Mouse (Mus musculus) cerebellum, adult 2 months (tissue): ENCODE results near the gene Nanog. TPM values are rescaled to one million over a fixed set of nuclear protein-coding genes. Genes with fewer than 3 reads are reported as not detected.

Source experiments
- DNase-seq, 2 experiments: peaks; one replicate each; pipeline ENCODE4 v3.0.0; 2021
- H3K27ac ChIP-seq: fragments of 200-500 bp; 2 replicates; pipeline ENCODE4 v1.5.1; 2012; ENCODE audit warnings: low read length, control low read depth, inconsistent platforms; ENCODE audit not compliant: insufficient read depth
- H3K27me3 ChIP-seq: fragments of 200-500 bp; 2 replicates; pipeline ENCODE4 v1.6.1; 2012; ENCODE audit warnings: inconsistent platforms, mild to moderate bottlenecking, low read length, moderate library complexity; ENCODE audit not compliant: control insufficient read depth, insufficient read depth
- H3K4me1 ChIP-seq: fragments of 200-500 bp; 2 replicates; pipeline ENCODE4 v1.6.1; 2011; ENCODE audit warnings: low read length; ENCODE audit not compliant: control insufficient read depth, insufficient read depth
- H3K4me3 ChIP-seq: fragments of 200-500 bp; replicated peaks from 2 replicates; pipeline ENCODE3; 2011; ENCODE audit warnings: mild to moderate bottlenecking, low read depth, low read length, control low read depth; ENCODE audit not compliant: insufficient read depth
- CTCF ChIP-seq: fragments of 200-500 bp; IDR thresholded peaks from 2 replicates; pipeline ENCODE4 v1.5.1; 2011; ENCODE audit warnings: low read depth, mild to moderate bottlenecking, control low read depth, low read length, moderate library complexity, borderline replicate concordance; ENCODE audit not compliant: insufficient read depth
- POLR2A ChIP-seq: fragments of 200-500 bp; IDR thresholded peaks from 2 replicates; pipeline ENCODE4 v1.6.1; 2011; ENCODE audit warnings: low read length, control low read depth, borderline replicate concordance; ENCODE audit not compliant: insufficient read depth
- WGBS: fragments of 180-500 bp; shearing (Covaris S2); methylation state at CpG from one replicate; pipeline ENCODE4 v1.1.7; 2018; 5-methylcytosine and 5-hydroxymethylcytosine counted together
- polyA plus RNA-seq: library from polyadenylated mRNA; depleted of rRNA; stranded (reverse); fragments of >200 nt; gene quantifications from 2 replicates; pipeline ENCODE4 v1.2.3, GENCODE M21; 2012; rRNA removed

Gene Nanog
- polyA plus RNA-seq, 1 experiment = 0.07 TPM

DNA sequence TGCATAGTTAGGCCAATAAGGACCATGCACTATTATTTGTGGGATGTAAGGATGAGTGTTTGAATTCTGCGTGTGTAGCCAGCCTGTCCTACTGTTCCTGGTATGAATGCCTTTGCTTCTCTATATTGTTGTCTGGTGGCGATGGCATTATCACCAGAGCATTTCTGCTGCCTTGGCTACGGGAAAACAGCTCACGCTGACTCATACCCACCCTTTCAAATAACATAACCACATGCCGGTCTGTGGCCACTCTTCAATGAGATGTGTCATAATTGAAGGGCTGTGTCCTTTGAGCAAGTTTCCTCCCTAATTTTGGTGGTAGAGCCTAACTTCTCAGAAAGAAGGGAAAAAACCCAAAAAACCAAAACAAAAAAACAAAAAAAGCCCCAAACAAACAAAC, 51.4 kb downstream of the Nanog start:
- H3K27me3 ChIP-seq = no peaks in the 10 kb centered on the region
- peaks cover under 1% of the 10 kb centered on the region; the same call in 1 of the 2 replicates for H3K4me1 ChIP-seq
- DNase-seq = no peak
- H3K4me3 ChIP-seq = no peak overlapping the region
- H3K27ac ChIP-seq = no peak overlapping the region
- 57% methylated on average over 5 of the region's 5 CpGs for WGBS
- TF ChIP-seq CTCF = no peak
- no peak for TF ChIP-seq POLR2A

DNA sequence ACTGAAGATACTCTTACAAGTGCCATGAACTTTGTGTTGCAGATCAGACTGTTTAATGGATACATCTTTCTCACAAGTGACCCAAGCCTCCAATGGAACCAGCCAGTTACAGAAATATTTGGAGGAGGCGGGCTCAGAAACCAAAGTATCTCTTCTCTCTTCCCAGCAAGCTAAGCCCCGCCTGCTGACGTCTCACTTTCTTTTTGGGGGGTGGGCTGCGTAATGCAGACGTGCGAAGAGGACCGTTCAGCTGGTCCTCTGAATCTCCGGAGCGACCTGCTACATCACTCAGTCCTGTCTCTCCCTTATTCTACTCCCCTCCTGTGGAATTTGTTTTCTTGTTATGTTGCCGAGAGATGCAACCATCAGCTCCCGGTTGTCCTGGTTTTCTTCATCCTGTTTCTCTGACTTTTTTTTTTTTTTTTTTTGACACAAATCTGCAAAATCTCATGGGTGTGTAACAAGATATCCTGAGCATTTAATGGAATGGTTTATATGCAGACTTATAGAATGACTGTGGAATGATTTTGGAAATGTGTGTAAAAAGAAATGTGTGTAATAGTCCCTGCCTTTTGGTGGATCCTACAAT, 53.8 kb downstream of the Nanog start:
- 1% methylated on average over 11 of the region's 11 CpGs for whole genome bisulfite sequencing
- Histone ChIP-seq H3K4me1 (peaks cover 2% of the 10 kb centered on the region; the same call in 1 of the 2 replicates), H3K27me3 (no peaks in the 10 kb centered on the region), H3K4me3 (peak overlapping the region; percentile 64), H3K27ac (peak overlapping the region; percentile 74; the same call in 1 of the 2 replicates)
- TF ChIP-seq POLR2A = peak; percentile 98
- no peak for TF ChIP-seq CTCF
- DNase-seq = peak; percentile 89 to 92

DNA sequence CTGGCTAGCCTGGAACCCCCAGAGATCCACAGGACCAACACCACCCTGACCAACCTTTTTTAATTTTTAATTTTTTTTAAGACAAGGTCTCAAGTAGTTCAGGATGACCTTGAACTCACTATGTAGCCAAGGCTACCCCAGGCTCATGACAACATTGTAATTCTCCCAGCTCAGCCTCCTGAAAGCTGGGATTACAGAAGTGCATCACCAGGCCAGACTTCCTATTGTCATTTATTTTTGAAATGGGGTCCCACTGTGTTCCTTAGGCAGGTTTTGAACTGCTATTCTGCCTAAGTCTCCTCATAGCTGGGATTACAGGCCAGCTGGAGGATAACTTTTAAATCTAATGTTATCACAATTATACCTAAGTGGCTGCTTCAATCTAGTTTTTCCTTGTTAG, 54.6 kb downstream of the Nanog start:
- no peaks in the 10 kb centered on the region for H3K27me3 ChIP-seq
- H3K4me3 ChIP-seq = peak overlapping the region; percentile 19
- H3K4me1 ChIP-seq = peaks cover 2% of the 10 kb centered on the region; the same call in 1 of the 2 replicates
- DNase-seq = no peak
- H3K27ac ChIP-seq = no peak overlapping the region
- TF ChIP-seq CTCF = no peak
- no peak for TF ChIP-seq POLR2A

DNA sequence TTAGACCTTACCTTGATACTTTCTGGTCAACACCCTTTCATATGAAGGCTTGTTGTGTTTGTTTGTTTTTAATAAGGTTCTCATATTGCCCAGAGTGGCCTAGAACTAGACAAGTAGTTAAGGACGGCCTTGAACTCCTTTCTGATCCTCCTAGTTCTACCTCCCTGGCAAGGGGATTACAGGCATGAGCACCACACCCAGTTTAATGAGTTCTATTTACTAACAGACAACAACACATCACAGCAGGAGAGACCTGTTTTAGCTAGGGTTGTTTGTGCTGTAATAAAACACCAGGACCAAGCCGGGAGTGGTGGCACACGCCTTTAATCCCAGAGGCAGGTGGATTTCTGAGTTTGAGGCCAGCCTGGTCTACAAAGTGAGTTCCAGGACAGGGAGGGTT, 55.2 kb downstream of the Nanog start:
- TF ChIP-seq POLR2A (no peak), CTCF (no peak)
- no peak for DNase-seq
- H3K27me3 ChIP-seq = no peaks in the 10 kb centered on the region
- no peak overlapping the region for H3K27ac ChIP-seq
- peaks cover 2% of the 10 kb centered on the region; the same call in 1 of the 2 replicates for H3K4me1 ChIP-seq
- H3K4me3 ChIP-seq = no peak overlapping the region
- WGBS = 95% methylated on average over 3 of the region's 3 CpGs

DNA sequence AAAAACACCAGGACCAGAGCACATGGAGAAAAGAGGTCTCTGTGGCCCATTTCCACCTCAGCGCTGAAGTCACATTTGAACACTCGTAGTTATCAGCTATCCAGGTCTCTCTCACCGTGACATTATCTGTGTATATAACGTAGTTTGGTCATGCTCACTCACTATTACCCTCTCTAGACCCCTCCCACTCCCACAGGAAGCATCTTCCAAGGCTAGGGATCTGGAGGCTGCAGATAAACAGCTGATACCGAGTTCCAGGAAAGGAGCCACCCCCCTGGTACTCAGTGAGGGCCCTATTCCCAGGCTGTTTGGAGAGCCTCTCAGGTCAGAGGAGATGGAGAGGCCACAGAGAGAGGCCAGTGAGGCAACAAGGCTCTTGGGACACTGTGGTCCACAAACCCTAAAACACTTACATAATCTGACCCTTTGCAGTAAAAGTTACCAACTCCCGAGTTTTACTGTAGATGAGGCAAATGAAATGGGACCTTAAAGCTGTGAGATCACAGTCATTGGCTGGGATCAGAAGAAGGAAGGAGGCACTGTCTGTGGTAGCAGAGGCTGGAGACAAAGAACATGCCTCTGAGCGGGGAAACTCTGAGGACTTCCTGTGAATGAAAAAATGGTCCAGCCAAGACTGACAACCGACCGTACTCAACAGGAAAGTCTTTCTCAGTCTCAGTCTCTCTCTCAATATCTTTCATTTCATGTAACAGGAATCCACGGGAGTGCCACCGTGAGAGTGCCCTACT, 55.8 kb downstream of the Nanog start:
- Histone ChIP-seq H3K27me3 (no peaks in the 10 kb centered on the region), H3K4me3 (no peak overlapping the region), H3K27ac (0 out of 2 replicates have a peak overlapping the region, but pooled peaks have one; percentile 33), H3K4me1 (peaks cover 7% of the 10 kb centered on the region; the same call in 1 of the 2 replicates)
- no peak for TF ChIP-seq CTCF
- no peak for TF ChIP-seq POLR2A
- WGBS = 81% methylated on average over 11 of the region's 11 CpGs
- no peak for DNase-seq

DNA sequence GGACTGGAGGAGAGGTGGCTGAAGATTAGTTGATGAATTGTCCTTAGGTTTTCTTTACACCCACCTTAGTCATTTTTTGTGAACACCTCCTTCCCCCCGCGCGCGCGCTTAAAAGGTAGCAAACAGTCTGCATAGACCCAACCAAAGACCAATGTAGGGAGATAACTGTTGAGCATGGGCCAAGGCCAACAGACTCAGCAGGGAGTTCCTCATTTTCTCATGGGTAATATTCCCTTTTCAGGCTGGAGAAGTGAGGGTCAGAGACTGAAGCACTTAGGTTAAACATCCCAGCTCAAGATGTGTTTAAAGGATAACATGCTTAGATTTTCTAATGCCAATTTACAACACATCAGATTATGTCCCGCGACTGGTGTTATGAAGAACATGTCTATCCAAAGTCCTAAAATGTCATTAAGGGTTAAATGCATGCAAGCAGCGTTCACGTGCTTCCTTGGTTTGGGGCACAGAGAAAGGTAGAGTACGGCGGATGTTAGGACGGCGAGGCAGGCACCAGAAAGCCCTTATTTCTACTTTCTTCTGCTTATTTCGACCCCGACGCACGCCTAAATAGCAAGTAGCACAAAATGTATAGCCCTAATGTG, 56.7 kb downstream of the Nanog start:
- peak overlapping the region; percentile 73 for H3K4me3 ChIP-seq
- TF ChIP-seq CTCF (no peak), POLR2A (no peak)
- peak overlapping the region; percentile 89 for H3K27ac ChIP-seq
- H3K27me3 ChIP-seq = no peaks in the 10 kb centered on the region
- DNase-seq = peak in 1 of 2 experiments; percentile 42
- peaks cover 13% of the 10 kb centered on the region; the same call in 1 of the 2 replicates for H3K4me1 ChIP-seq
- 35% methylated on average over 17 of the region's 17 CpGs for WGBS

Other genes starting within 250 kb of the Nanog start
- gene Rimklb, start 208.7 kb upstream of the Nanog start, polyA plus RNA-seq = 31.0 and 32.7 TPM in 2 replicates
- gene Mfap5, start 201.6 kb upstream of the Nanog start, polyA plus RNA-seq = 0.59 and 1.6 TPM in 2 replicates
- not detected in 2 replicates for gene Aicda, start 153.7 kb upstream of the Nanog start, polyA plus RNA-seq
- gene Apobec1, start 105.0 kb upstream of the Nanog start, polyA plus RNA-seq = 3.2 and 3.8 TPM in 2 replicates
- gene Gdf3, start 97.4 kb upstream of the Nanog start, polyA plus RNA-seq = 0.16 and 0.21 TPM in 2 replicates
- gene Dppa3, start 81.1 kb upstream of the Nanog start, polyA plus RNA-seq = not detected in 2 replicates
- gene Slc2a3, start 94.2 kb downstream of the Nanog start, polyA plus RNA-seq = 102 and 112 TPM in 2 replicates
- 17.7 and 18.2 TPM in 2 replicates for gene Foxj2, start 112.4 kb downstream of the Nanog start, polyA plus RNA-seq
- gene C3ar1, start 148.7 kb downstream of the Nanog start, polyA plus RNA-seq = 0.38 and 0.44 TPM in 2 replicates
- gene Necap1, start 167.0 kb downstream of the Nanog start, polyA plus RNA-seq = 174 and 176 TPM in 2 replicates
- gene Clec4a1, start 214.4 kb downstream of the Nanog start, polyA plus RNA-seq = 0.13 and 0.16 TPM in 2 replicates
- gene Clec4a3, start 245.0 kb downstream of the Nanog start, polyA plus RNA-seq = 0.11 and 0.21 TPM in 2 replicates